Mouse (Mus musculus) kidney, adult 18-20 months (tissue): ENCODE measurements around the gene Mep1a.
"Not testable (repeated sequence)": the region's sequence is repeated elsewhere in the genome, so short reads cannot be mapped to it uniquely, and the experiment has no call there.

Source experiments
- DNase-seq: peaks from one replicate; pipeline ENCODE4 v3.0.0; 2021

Mep1a gene

GRCm38 (mm10) chr17:43502592-43502991, at the start of gene Mep1a:
Mep1a (minus strand) TSS chr17:43502812.
- peak; percentile 60 for DNase-seq

GRCm38 (mm10) chr17:43551122-43551630, 48.6 kb upstream of the Mep1a start:
- DNase-seq: no peak

GRCm38 (mm10) chr17:43544040-43544439, 41.4 kb upstream of the Mep1a start:
- DNase-seq: no peak

GRCm38 (mm10) chr17:43543539-43543938, 40.9 kb upstream of the Mep1a start, which contains the start of gene Ankrd66:
Ankrd66 (minus strand) TSS chr17:43543639.
- DNase-seq: no peak

GRCm38 (mm10) chr17:43538767-43539166, 36.2 kb upstream of the Mep1a start:
- no peak for DNase-seq

- not testable (repeated sequence) for DNase-seq
These were observed 34.2 kb upstream of the Mep1a start for GRCm38 (mm10) chr17:43536841-43537240.

- DNase-seq: peak; percentile 33
These were observed 32.0 kb upstream of the Mep1a start for GRCm38 (mm10) chr17:43534362-43535222.

GRCm38 (mm10) chr17:43531192-43531591, 28.6 kb upstream of the Mep1a start:
- DNase-seq: no peak

GRCm38 (mm10) chr17:43530507-43530906, 27.9 kb upstream of the Mep1a start:
- no peak for DNase-seq

- DNase-seq: no peak
These were observed 17.6 kb upstream of the Mep1a start for GRCm38 (mm10) chr17:43520166-43520565.

- DNase-seq: peak; percentile 62
These were observed 16.2 kb upstream of the Mep1a start for GRCm38 (mm10) chr17:43518644-43519409.

GRCm38 (mm10) chr17:43510782-43511181, 8.2 kb upstream of the Mep1a start:
- no peak for DNase-seq

- DNase-seq: no peak
These were observed 2.0 kb upstream of the Mep1a start for GRCm38 (mm10) chr17:43504594-43504934.

- no peak for DNase-seq
These were observed 1.4 kb upstream of the Mep1a start for GRCm38 (mm10) chr17:43503861-43504593.

- DNase-seq: peak; percentile 21
These were observed 981 bp downstream of the Mep1a start for GRCm38 (mm10) chr17:43501631-43502030.

- no peak for DNase-seq
These were observed 1.4 kb downstream of the Mep1a start for GRCm38 (mm10) chr17:43501223-43501622.

GRCm38 (mm10) chr17:43500513-43500912, 2.1 kb downstream of the Mep1a start:
- DNase-seq: peak; percentile 39

GRCm38 (mm10) chr17:43497521-43497920, 5.1 kb downstream of the Mep1a start:
- DNase-seq: no peak

- DNase-seq: no peak
These were observed 7.1 kb downstream of the Mep1a start for GRCm38 (mm10) chr17:43495502-43495901.

- DNase-seq: not testable (repeated sequence)
These were observed 12.2 kb downstream of the Mep1a start for GRCm38 (mm10) chr17:43490371-43490770.

- no peak for DNase-seq
These were observed 14.0 kb downstream of the Mep1a start for GRCm38 (mm10) chr17:43488439-43489151.

- peak; percentile 18 for DNase-seq
These were observed 16.6 kb downstream of the Mep1a start for GRCm38 (mm10) chr17:43485982-43486381.
